Mouse (Mus musculus): ENCODE data around the gene Tmigd1.
A peak's percentile ranks its signal among the peaks of the same experiment; 100 is the strongest.

The Tmigd1 gene

DNA sequence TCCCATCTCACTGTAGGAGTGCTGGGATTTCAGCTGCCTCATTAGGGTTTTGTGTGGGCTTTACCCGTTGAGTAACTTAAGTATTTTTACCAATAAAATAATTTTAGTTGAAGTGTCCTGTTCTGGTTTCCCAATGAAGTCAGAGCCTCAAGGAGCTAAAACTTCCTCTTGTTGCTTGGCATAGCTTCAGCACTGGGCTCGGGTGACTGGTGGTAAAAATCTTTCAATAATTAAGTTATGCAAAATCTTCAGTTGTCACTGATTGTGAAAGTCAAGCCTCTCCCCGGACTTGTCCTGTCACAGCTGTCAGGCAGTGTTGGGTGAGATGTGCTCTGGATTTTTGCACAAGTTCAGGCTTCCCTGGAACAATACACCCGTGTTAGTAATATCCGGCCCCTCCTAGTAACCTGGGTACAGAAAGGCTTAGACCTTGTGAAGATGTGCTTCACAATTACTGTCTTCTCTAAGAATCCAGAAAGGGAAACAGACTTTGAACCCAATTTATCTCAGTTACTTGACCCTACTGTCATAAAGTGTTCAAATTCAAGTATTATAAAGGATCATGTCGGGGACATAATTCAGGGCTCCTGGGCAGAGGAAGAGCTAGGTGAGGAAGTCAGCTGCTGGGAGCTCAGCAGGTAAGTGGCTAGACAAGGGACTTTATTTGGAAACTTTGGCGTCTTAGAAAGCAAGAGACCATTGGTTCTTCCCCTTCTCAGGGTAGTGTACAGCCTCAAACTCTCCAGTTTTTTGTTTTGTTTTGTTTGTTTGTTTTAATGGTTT is at the start of gene Tmigd1:
TSS of gene Tmigd1 (plus strand) at position 581 of the 783 bp plus-strand sequence.
- no peak for DNase-seq (ENCODE audit: low spot score in 2 of 2)

DNA sequence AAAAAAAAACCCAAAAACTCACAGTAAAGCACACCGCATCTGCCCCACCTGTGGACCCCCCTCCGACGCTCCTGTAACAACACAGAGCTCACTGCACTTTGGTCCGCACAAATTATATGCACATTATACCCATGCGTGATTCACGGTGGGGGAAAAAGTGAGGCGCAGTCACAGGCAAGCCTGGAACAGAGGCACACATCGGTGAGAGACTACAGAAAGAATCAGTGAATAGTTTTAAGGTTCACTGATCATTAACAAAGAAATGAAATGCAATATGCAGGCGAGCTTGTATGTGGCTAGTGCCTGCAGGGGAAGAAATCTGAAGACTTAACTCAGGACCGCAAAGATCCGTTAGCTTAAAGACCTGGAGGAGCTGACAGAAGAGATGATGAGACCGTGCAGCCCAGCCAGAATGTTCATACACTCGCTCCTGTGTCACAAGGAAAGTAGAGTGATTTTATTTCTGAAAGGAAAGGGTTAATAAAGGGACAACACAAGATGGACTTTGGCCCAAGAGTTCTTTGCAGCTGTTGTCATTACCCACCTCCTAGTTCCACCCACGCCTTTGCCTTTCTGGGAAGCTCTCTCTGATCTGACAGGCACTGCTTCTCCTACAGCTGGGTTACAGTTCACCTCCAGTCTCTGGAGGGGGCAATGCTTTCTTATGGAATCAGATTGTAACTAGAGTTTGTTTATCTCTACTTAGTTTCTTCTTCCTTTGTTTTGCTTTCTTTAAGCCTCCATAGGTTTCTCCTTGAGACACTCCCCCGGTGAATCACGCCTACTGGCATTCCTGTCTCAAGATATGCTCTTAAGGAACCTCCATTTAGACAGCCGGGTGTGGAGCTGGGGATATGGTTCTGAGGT is 47.3 kb upstream of the Tmigd1 start:
- no peak for DNase-seq (ENCODE audit: low spot score in 2 of 2)

DNA sequence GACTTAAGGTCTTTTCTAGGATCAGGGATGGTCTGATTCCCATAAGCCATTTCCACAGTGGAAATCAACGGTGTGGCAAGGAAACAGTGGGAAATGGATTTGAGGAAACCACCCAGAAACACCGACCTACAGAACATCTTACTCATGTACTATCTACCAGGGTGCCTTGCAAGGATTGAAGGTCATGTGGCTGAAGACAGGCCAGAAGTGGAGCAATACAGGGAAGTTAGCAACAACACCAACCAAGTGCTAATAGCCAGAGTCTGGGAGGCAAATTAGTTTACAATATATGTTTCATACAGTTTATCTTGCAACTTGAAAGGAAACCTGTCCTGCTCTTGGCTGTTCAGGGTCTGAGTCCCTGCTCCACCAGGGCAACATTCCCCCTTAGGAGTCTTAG is 45.4 kb upstream of the Tmigd1 start:
- DNase-seq (ENCODE audit: low spot score in 2 of 2): no peak

DNA sequence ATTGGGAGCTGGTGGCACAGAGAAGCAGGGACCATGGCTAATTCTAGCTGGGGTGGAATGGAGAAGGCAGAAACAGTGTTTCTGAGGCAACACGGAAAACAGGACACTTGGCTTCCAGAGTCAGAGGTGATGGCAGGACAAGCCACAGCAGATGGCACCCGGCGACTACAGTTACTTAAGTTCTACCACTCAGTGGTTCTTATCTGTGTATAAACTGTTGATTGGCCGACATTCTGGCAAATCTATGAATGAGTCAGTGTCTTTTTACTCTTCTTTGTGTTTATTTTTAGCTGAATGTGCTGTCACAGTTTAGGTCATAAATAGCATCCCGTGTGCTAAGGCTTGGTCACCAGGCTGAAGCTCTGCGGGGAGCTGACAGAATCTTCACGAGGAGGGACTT is 44.8 kb upstream of the Tmigd1 start:
- no peak for DNase-seq (ENCODE audit: low spot score in 2 of 2)

DNA sequence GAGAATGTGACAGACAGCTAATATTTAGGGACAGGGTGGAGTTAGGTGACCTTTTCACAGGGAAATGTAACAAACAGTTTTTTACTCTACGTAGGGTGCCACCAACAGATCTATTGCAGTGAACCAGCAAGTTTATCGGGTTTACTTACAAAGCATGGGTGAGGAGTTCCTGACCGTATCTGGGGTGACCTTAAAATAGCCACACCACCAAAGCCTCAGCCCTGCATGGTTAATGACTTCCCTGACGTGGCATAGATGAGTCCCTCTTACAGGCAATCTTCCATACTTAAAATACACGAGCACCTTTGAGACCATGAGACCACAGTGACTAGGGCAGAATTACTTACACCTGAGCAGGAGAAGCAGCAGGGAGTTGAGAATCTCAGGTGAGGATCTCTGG is 43.2 kb upstream of the Tmigd1 start:
- DNase-seq (ENCODE audit: low spot score in 2 of 2): no peak

DNA sequence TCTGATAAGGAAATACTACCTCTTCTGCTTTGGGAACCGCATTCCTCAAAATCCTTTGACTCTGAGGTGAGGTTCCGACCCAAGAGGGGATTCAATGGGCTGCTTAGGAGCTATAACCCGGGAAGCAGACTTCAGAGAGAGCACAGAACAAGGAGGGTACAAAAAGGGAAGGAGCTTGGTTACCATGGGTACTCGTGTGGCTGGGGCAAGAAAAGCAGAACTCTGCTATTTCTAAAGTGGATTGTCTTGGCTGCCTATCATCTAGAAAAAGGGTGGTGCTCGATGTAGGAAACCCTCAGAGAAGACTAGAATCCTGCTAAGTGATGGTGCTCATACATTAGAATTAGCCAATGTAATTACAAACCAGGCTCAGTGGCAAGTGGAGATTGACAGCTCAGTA is 42.7 kb upstream of the Tmigd1 start:
- no peak for DNase-seq (ENCODE audit: low spot score in 2 of 2)

DNA sequence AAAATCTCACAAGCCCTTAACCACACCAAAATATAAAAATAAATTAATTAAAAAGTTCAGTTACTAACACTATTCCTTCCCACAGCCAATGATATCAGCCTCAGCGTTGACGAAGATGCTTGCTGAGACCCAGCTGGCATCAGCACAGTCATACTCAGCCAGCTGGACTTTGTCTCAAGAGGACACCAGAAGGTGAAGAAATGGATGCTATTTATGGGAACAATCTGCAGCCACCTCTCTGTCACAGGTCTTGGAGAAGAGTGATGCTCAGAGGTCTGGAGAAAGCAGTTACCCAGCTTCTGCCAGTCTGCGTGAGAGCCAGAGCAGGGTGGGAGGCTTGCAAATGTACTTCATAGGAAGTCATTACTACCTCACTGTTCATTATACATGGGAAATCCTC is 40.8 kb upstream of the Tmigd1 start:
- DNase-seq (ENCODE audit: low spot score in 2 of 2): no peak

DNA sequence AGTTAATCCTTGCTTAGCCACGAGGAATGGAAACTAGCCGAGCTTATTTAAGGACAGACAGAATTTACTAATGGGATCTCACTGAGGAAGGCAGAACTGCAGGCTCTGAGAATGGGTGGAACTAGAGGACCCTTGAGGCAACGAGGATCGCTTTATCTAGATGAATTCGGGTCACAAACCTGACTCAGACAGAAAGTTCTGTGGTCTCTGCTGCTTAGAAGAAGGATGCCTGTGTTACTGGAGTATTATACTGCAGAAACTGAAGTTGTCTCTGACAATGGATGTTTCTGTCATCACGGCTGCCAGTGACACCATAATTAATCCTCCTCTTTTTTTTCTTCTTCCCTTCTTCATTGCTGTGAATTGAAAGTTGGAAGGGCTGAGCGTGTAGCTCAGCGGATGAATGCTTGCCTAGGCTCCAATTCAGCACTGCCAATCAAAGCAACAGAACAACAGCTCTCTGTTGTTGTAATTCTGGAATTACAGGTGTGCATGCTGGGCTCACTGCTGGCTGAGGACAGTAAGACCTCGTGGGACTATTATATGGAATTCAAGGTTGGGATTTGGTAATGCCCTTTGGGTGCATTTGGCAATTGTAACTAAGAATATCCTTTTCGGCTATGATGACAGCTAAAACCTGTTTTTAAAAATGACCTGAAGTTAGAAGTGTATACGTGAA is 29.3 kb upstream of the Tmigd1 start:
- no peak for DNase-seq (ENCODE audit: low spot score in 2 of 2)

DNA sequence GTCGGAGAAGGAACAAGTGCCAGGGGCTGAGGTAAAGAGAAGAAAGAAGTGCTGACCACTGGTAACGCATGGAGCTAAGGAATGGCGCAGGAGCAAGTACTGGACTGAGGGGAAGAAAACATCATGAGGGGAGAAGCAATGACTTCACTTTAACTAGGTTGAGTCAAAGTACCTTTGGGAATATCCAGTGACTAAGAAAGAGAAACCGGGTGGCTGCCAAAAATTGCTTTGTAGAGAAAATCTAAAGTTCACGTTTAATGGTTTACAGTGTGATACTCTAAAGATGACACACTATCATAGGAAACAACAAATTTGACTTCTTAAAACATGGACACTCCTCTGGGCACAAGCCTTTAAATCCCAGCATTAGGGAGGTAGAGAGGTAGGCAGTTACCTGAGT is 28.1 kb upstream of the Tmigd1 start:
- DNase-seq (ENCODE audit: low spot score in 2 of 2): no peak

DNA sequence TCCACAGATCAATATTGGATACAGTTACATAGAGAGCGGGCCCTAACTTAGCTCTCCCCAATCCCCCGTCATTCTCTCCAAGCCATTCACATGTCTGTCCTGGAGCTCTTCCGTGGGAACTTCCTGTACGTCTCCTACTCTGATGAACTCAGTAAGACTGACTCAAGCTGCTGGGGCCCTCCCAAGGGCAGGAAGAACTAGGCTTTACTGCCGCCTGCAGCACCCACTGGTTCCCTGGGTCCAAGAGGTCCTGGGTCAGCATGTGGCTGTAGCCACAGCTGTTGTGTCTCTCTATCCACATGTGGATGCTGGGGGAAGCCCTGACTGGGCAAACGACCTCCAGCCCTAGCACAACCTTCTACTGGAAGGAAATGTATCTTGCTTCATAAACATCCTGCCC is 27.2 kb upstream of the Tmigd1 start:
- DNase-seq (ENCODE audit: low spot score in 2 of 2): no peak

DNA sequence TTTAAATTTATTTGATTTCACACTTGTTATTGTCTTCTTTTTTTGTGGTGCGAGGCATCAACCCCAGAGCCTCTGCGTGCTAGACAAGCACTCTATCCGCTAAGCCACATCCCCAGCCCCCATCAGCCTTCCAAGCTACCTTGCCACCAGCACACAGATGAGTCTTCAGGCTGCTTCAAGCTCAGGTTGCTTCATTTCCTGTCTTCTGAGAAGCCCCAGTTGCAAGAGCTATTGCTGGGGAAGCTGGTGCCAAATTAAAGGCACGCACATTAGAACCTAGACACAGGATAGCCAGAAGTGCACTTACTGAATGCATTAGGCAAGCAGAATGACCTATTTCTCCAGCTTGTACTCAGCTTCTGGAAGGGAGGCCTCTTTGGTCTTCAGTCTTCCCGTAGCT is 22.1 kb upstream of the Tmigd1 start:
- DNase-seq (ENCODE audit: low spot score in 2 of 2): no peak

DNA sequence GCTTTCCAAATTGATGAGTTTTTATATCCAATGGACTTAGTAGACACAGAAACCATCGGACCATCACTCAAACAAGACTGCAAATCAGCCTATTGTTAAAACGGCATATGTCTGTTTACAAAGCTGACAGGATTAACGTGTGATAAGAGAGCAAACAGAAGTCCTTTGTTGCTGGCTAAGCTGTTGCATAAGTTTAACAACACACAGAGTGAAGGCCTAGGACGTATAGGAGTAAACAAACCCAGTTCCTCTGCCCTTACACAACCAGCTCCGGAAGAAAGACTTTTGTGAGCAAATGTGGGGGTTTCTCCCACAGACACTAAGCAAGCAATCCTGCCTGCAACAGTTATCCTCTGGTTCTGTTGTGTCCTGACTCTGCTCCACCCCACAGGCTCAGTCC is 17.5 kb upstream of the Tmigd1 start:
- DNase-seq (ENCODE audit: low spot score in 2 of 2): no peak

DNA sequence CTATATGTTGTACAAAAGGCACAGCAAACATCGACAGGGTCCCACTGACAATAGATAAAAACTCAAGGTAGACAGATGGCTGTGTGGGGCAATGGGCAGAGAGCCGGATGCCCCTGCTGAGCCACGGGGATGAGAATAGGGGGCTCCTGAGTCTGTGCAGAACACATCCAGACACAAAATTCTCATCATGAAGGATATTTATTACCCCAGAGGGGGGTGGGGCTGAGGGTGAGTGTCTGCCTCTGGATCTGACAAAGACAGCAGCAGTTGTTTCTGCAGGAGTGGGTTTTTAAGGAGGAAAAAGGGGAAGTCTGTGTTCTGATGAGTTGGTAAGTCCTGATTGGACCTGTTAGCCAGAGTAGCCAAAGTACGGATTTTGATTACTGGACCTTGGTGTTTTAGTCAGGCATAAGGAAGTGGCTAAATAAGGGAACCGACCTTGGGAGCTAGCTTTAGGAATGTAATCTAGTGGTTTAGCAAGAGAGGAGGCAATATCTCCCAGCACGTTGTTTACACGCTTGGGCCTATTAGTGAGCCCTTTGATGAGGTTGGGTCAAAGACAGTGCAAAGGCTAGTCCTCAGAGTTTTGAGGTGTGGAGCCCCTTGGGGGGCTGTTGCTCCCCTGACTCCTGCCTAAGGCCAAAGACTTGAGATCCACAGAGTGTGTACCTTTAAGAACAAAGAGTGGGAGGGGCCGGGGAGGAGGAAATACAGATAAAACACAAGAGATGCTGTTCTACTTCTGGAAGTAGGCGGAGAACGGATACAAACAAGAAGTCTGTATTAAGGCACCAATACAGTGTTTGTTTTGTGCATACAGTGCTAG is 12.4 kb upstream of the Tmigd1 start:
- DNase-seq (ENCODE audit: low spot score in 2 of 2): no peak

DNA sequence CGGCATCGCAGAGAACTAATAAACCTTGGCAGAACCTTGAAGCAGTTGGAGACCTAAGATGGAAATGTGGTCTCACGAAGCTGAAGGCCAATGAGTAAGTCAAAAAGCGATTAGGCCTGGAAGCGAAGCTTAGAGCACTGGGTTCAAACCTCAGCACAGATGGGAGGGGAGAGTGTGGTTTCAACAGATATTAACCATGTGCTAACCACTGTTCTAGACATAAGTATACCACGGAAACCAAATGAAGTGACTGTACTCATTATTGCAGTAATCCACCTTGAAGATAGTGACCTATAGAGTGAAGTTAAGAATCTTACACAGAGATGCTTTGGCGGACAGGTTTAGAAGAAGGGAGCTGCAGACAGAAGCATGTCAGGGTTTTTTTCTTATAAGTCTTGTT is 10.8 kb upstream of the Tmigd1 start:
- no peak for DNase-seq (ENCODE audit: low spot score in 2 of 2)

DNA sequence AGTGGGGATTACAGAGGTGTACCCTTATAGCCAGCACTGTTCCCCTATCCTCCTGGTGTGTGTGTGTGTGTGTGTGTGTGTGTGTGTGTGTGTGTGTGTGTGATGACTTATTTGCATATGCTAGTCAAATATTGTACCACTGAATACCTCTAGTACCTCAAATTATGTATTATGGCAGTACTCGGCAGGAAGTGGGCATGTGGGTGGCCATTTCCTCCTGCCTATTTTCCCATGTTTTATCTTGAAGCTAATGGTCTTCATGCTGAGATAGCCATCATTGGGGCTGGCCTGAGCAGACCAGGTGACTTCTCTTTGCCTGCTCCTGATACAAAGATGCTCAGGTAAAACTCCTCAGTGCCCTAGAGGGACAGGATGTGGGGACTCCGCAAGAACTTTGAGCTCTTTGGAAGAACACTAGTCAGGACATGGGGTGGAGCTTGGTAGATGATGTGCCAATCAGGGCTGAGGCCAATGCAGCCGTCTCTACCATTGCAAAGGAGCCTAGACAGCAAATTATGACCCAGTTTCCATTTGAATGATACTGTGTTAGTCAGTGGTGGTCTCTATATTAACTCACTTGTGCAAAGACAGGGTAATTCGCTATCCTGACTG is 10.1 kb upstream of the Tmigd1 start:
- DNase-seq (ENCODE audit: low spot score in 2 of 2): no peak

DNA sequence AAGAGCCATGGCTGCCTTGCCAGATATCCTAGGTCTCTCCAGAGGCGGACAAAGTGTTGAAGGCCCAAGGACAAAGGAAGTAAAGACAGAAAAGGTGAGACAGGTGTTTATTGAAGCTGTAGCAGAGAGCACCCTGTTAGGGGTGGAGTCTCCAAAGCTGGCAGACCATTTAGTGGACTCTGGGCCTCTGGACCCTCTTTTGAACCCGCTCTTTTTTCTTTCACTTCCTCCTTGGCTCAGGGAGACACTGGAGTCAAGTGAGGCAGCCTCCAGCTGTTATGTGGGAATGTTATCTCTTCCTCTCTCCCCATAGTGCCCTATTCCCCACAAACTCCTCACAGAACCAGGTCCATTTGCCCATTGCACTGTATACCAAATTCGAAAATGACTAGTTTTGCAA is 9.0 kb upstream of the Tmigd1 start:
- no peak for DNase-seq (ENCODE audit: low spot score in 2 of 2)

DNA sequence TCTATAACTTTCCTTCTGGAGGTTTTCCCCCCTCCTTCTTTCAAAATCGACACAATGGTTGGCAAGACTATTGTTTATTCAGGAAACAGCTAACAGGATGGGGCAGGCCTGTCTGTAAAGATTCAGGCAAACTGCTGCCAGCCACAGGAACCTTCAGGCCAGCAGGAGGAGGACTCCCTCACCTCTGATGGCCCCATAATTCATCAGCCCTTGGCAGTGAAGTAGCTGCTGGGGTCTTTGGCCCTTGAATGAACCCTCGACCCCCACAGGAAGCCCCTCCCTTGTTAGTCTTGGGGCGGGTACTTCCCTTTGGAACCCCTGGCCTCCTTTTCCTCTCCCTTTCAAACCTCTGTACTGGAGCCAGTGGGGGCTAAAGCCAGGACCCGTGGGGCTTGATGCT is 8.4 kb upstream of the Tmigd1 start:
- no peak for DNase-seq (ENCODE audit: low spot score in 2 of 2)

DNA sequence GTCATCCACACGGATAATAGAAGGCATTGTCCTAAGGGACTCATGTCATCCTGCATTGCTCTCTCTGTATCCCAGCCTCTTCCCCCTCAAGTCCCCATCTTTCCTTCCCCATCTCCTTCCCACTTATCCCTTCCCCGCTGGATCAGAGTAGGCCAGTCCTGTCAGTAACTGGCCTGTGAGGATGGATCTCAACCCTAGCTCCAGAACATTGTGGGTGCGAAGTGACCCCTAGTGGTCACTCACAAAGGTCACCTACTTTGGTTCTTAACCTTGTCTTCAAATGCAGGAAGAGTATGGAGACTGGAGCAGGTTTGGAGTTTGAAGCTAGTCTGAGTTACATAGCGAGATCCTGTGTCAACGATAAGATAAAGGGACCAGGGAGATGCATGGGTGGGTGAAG is 7.7 kb upstream of the Tmigd1 start:
- peak in 1 of 2 experiments; percentile 61 for DNase-seq (ENCODE audit: low spot score in 2 of 2)

DNA sequence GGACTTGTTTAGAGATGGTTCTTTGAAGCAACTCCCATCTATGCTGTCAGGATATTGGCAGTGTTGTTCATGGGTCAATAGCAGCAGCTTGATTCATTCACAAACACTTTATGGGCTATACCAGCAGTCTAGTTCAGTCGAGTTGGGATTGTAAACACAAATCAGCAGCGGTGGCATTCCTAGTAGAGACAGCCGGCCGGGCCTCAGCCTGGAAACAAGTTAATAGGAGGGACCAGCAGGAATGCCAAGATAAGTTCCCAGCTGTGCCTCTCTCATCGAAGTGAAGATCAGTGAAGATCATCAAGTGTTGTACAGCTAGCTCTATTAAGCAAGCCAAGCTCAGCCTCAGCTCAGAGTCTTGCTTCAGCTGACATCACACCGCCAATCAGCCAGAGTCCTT is 5.6 kb upstream of the Tmigd1 start:
- DNase-seq (ENCODE audit: low spot score in 2 of 2): no peak

DNA sequence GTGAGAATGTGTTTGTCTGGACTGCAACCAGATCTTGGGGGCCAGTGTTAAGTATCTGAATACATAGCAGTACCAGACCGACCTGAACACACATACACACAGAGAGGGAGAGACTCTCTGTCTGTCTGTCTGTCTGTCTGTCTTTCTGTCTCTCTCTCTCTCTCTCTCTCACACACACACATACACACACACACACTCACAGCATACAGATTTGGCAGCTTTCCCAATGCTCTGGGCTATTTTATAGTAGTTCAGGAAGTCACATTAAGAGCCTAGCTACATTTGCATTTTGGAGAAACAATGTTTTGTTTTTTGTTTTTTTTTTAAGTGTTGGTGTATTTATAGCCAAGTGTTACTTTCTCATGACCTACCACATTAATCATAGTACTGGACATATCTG is 4.8 kb upstream of the Tmigd1 start:
- DNase-seq (ENCODE audit: low spot score in 2 of 2): no peak

DNA sequence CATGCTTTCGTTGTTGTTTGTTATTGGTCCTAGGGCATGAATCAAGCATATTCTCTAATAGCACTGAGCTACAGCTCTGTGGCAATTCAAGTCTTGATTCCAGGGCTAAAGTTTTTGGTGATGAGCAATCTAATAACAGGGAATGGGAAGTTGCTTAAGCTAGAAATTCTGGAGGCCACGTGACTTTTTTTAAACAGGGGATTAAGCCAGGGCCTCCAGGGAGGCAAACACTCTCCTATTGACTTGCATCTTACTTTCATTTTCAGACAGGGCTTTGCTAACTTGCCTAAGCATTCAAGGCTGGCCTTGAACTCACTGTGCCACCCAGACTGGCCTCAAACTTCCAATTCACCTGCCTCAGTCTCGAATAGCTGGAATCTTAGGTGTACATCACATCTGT is 4.1 kb upstream of the Tmigd1 start:
- peak in 1 of 2 experiments; percentile 36 for DNase-seq (ENCODE audit: low spot score in 2 of 2)

Measured in urinary bladder, postnatal 36 days (tissue).